Mouse (Mus musculus): ENCODE data around the gene Sugct. TPM values are rescaled to one million over a fixed set of nuclear protein-coding genes. Genes with fewer than 3 reads are reported as not detected.

Gene Sugct
- polyA plus RNA-seq, 1 experiment from 2014 or later = 2.1 TPM

DNA sequence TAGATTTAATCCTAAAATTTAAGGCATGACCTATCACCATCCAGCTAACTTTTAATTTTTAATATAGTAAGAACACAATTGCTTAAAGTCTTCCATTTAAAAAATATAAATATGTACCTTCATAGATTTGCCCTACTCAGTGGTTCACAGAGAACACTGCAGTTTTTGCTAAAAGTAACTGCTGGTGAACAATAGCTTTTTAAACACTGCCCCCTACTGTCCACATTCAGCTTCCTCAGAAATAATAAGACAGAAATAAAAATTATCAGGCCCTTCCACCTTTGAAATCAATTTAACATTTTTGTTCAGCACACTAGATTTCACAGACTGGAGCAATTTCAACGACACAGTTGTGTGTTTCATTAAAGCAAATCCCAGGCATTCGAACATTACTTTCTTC, 53.1 kb downstream of the Sugct start:
- no peak for ATAC-seq (ENCODE audit: low FRiP score, low TSS enrichment)
- H3K4me3 ChIP-seq (replicated peaks; ENCODE audit: low read depth, low read length) = no peak overlapping the region
- WGBS = 53% methylated on average over 2 of the region's 2 CpGs
- no peak overlapping the region for H3K27ac ChIP-seq (replicated peaks; ENCODE audit: low read depth, low read length)
- H3K27me3 ChIP-seq (ENCODE audit: control insufficient read depth, insufficient read depth, low read length) = no peaks in the 10 kb centered on the region
- no peaks in the 10 kb centered on the region for H3K36me3 ChIP-seq (ENCODE audit: control insufficient read depth, insufficient read depth, low read length)
- H3K9ac ChIP-seq (replicated peaks; ENCODE audit: low read length) = no peak overlapping the region
- H3K4me2 ChIP-seq (ENCODE audit: low read length) = no peak overlapping the region
- no peaks in the 10 kb centered on the region for H3K4me1 ChIP-seq (ENCODE audit: control insufficient read depth, insufficient read depth, low read length)
- DNase-seq = peak; percentile 51
- H3K9me3 ChIP-seq (ENCODE audit: control insufficient read depth, low read length) = no peaks in the 10 kb centered on the region

DNA sequence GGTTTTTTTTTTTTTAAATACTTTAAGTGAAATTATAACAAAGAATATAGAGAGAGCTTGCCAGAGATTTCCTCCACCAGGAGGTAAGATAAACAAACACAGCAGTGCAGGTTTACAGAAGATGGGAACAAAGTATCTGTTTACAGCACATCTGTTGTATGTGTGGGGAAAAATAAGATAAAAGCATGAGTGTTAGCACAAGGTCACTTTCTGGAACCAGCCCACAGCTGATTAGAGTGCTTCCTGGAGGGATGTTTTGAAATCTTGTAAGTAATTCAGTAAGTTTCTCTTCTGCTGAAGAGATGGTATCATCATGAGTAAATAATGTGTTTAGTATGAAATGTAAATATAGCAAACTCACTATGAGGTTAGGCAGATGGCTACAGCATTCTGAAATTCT, 57.3 kb downstream of the Sugct start:
- no peaks in the 10 kb centered on the region for H3K9me3 ChIP-seq (ENCODE audit: control insufficient read depth, low read length)
- ATAC-seq (ENCODE audit: low FRiP score, low TSS enrichment) (no peak), DNase-seq (no peak)
- H3K36me3 ChIP-seq (ENCODE audit: control insufficient read depth, insufficient read depth, low read length) = no peaks in the 10 kb centered on the region
- no peaks in the 10 kb centered on the region for H3K27me3 ChIP-seq (ENCODE audit: control insufficient read depth, insufficient read depth, low read length)
- H3K4me2 ChIP-seq (ENCODE audit: low read length) = no peak overlapping the region
- H3K4me1 ChIP-seq (ENCODE audit: control insufficient read depth, insufficient read depth, low read length) = no peaks in the 10 kb centered on the region
- no peak overlapping the region for H3K4me3 ChIP-seq (replicated peaks; ENCODE audit: low read depth, low read length)
- no peak overlapping the region for H3K27ac ChIP-seq (replicated peaks; ENCODE audit: low read depth, low read length)
- H3K9ac ChIP-seq (replicated peaks; ENCODE audit: low read length) = no peak overlapping the region

DNA sequence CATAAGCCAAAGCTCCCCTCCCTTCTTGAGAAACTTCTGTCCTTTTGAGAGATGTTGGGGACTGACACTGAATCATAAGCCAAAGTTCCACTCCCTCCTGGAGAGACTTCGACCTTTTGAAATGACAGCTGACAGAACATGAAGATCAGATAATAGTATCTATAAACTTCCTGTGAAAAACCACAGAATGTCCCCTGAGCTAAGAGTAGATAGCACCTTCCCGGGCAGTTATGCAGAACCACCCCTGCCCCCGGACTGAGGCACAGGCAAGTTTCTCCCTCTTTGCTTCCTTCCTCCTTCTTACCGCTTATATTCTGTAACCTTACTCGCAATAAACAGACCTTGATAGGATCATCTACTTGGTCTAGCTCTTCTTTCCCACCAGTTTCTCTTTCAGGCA, 68.2 kb downstream of the Sugct start:
- Histone ChIP-seq H3K9me3 (ENCODE audit: control insufficient read depth, low read length) (no peaks in the 10 kb centered on the region), H3K27ac (replicated peaks; ENCODE audit: low read depth, low read length) (no peak overlapping the region), H3K4me2 (ENCODE audit: low read length) (no peak overlapping the region), H3K36me3 (ENCODE audit: control insufficient read depth, insufficient read depth, low read length) (no peaks in the 10 kb centered on the region), H3K4me1 (ENCODE audit: control insufficient read depth, insufficient read depth, low read length) (no peaks in the 10 kb centered on the region), H3K27me3 (ENCODE audit: control insufficient read depth, insufficient read depth, low read length) (no peaks in the 10 kb centered on the region), H3K9ac (replicated peaks; ENCODE audit: low read length) (no peak overlapping the region), H3K4me3 (replicated peaks; ENCODE audit: low read depth, low read length) (no peak overlapping the region)
- 97% methylated on average over 5 of the region's 5 CpGs for WGBS
- no peak for ATAC-seq (ENCODE audit: low FRiP score, low TSS enrichment)
- no peak for DNase-seq

DNA sequence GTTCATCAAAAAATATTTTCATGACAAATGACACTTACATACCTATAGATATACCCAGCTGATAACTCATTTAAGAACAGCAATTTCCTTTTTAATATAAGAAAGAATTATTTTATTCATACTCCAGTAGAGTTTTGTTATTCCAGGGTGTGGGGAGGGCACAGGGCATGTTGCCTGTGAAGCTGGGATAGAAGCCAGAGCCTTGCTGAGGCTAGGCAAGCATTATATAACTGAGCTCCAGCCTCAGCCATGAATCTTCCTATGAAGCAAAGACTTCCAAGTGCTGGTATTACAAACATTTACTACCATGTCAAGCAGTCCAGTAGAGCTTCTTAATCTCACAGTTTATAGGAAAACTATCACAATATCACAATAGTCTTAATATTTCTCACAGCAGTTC, 70.4 kb downstream of the Sugct start:
- H3K36me3 ChIP-seq (ENCODE audit: control insufficient read depth, insufficient read depth, low read length) = no peaks in the 10 kb centered on the region
- H3K27ac ChIP-seq (replicated peaks; ENCODE audit: low read depth, low read length) = no peak overlapping the region
- no peaks in the 10 kb centered on the region for H3K4me1 ChIP-seq (ENCODE audit: control insufficient read depth, insufficient read depth, low read length)
- no peak overlapping the region for H3K9ac ChIP-seq (replicated peaks; ENCODE audit: low read length)
- no peaks in the 10 kb centered on the region for H3K9me3 ChIP-seq (ENCODE audit: control insufficient read depth, low read length)
- H3K27me3 ChIP-seq (ENCODE audit: control insufficient read depth, insufficient read depth, low read length) = no peaks in the 10 kb centered on the region
- no peak for DNase-seq
- H3K4me3 ChIP-seq (replicated peaks; ENCODE audit: low read depth, low read length) = no peak overlapping the region
- H3K4me2 ChIP-seq (ENCODE audit: low read length) = no peak overlapping the region
- ATAC-seq (ENCODE audit: low FRiP score, low TSS enrichment) = no peak

DNA sequence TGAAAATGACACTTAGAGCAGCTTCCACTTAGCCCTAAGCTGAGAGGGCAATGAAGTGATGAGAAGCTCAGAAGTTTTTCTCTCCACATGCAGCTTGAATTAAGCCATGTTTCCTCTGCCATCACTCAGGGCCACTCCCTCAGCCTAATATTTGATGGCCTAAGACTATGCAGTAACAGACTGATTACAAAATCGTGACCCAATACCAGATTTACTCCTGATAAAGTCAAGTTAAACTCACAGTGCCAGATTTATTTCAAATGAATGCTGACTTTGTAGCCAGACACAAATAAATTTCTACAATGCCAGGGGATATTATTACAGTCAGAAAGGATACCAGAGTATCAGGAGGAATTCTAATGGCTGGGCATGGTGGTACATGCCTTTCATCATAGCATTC, 89.1 kb downstream of the Sugct start:
- ATAC-seq (ENCODE audit: low FRiP score, low TSS enrichment) = no peak
- Histone ChIP-seq H3K4me3 (replicated peaks; ENCODE audit: low read depth, low read length) (no peak overlapping the region), H3K9me3 (ENCODE audit: control insufficient read depth, low read length) (no peaks in the 10 kb centered on the region), H3K27me3 (ENCODE audit: control insufficient read depth, insufficient read depth, low read length) (no peaks in the 10 kb centered on the region), H3K9ac (replicated peaks; ENCODE audit: low read length) (no peak overlapping the region), H3K27ac (replicated peaks; ENCODE audit: low read depth, low read length) (no peak overlapping the region), H3K4me1 (ENCODE audit: control insufficient read depth, insufficient read depth, low read length) (no peaks in the 10 kb centered on the region), H3K36me3 (ENCODE audit: control insufficient read depth, insufficient read depth, low read length) (no peaks in the 10 kb centered on the region), H3K4me2 (ENCODE audit: low read length) (no peak overlapping the region)
- WGBS = 81% methylated on average over 1 of the region's 1 CpGs
- DNase-seq = no peak

DNA sequence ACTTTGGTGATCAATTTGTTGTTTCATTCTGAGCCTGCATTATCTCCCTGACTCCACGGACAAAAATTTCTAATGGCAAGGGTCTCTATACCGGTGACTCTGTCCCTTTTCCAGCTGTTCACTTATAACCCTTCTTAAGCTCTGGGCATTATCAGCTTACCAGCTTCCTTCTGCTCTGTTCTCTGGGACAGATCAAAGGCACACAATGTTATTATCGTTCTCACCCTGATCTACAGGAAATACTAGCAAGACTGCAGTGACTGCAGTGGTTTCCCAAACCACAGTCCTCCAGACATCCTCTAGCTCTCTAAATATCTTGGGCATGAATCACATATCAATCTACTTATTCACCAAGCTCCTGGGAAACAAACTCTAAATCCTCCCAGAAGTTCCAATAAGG, 90.7 kb downstream of the Sugct start:
- ATAC-seq (ENCODE audit: low FRiP score, low TSS enrichment) (no peak), DNase-seq (no peak)
- H3K4me2 ChIP-seq (ENCODE audit: low read length) = no peak overlapping the region
- no peak overlapping the region for H3K9ac ChIP-seq (replicated peaks; ENCODE audit: low read length)
- H3K27ac ChIP-seq (replicated peaks; ENCODE audit: low read depth, low read length) = no peak overlapping the region
- no peaks in the 10 kb centered on the region for H3K4me1 ChIP-seq (ENCODE audit: control insufficient read depth, insufficient read depth, low read length)
- H3K9me3 ChIP-seq (ENCODE audit: control insufficient read depth, low read length) = no peaks in the 10 kb centered on the region
- H3K4me3 ChIP-seq (replicated peaks; ENCODE audit: low read depth, low read length) = no peak overlapping the region
- no peaks in the 10 kb centered on the region for H3K36me3 ChIP-seq (ENCODE audit: control insufficient read depth, insufficient read depth, low read length)
- no peaks in the 10 kb centered on the region for H3K27me3 ChIP-seq (ENCODE audit: control insufficient read depth, insufficient read depth, low read length)
- WGBS = 69% methylated on average over 3 of the region's 3 CpGs

DNA sequence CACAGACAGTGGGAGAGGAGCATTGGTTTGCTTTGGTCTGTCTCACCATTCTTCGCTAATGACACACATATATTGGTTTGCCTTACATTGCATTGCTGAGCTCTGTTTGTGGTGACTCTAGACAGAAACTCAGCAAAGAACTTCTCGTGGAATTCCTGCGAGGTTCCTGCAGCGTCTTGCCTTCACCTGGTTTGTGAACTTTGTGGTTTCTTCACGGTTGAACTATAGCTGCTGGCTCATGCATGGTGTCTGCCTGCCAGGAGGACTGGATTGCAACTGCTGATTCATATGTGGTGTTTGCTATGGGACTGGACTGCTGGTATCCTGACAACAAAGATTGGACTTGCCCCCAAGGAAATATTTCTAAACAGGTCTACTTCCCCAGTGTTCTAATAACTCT, 91.6 kb downstream of the Sugct start:
- Histone ChIP-seq H3K9me3 (ENCODE audit: control insufficient read depth, low read length) (no peaks in the 10 kb centered on the region), H3K27me3 (ENCODE audit: control insufficient read depth, insufficient read depth, low read length) (no peaks in the 10 kb centered on the region), H3K4me2 (ENCODE audit: low read length) (no peak overlapping the region), H3K9ac (replicated peaks; ENCODE audit: low read length) (no peak overlapping the region), H3K4me3 (replicated peaks; ENCODE audit: low read depth, low read length) (no peak overlapping the region), H3K36me3 (ENCODE audit: control insufficient read depth, insufficient read depth, low read length) (no peaks in the 10 kb centered on the region), H3K27ac (replicated peaks; ENCODE audit: low read depth, low read length) (no peak overlapping the region), H3K4me1 (ENCODE audit: control insufficient read depth, insufficient read depth, low read length) (no peaks in the 10 kb centered on the region)
- DNase-seq (no peak), ATAC-seq (ENCODE audit: low FRiP score, low TSS enrichment) (no peak)
- 93% methylated on average over 5 of the region's 5 CpGs for WGBS

DNA sequence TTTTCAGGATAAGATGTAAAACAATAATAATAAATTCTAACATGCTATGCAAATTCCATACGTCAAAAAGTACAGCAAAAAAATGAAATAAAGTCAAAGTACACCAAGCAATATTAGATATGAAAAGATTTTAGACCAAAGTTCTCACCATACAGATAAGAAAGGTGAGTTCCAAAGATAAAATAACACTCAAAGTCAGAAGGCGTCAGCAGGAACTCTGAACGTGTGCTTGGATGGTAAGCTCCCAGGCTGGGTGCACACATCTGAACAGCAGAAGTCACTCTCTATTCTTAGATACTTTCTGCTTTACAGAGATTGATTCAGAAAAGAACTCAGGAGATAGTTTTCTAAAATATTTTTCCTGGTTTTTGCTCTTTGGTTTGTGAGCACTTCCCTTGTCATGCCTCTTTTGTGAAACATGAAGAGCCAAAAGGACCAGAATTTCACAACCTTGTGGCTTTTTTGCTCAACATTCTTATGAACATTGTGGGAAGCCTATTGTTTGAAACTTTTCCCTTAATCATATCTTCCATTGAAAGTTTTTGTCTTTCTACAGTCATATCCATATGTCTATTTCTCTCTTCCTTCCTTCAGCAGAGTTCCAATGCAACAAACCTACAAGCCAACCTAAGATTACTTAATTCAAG, 110.0 kb downstream of the Sugct start:
- Histone ChIP-seq H3K9me3 (ENCODE audit: control insufficient read depth, low read length) (no peaks in the 10 kb centered on the region), H3K36me3 (ENCODE audit: control insufficient read depth, insufficient read depth, low read length) (no peaks in the 10 kb centered on the region), H3K4me3 (replicated peaks; ENCODE audit: low read depth, low read length) (no peak overlapping the region), H3K9ac (replicated peaks; ENCODE audit: low read length) (no peak overlapping the region), H3K4me2 (ENCODE audit: low read length) (no peak overlapping the region), H3K27ac (replicated peaks; ENCODE audit: low read depth, low read length) (no peak overlapping the region), H3K4me1 (ENCODE audit: control insufficient read depth, insufficient read depth, low read length) (no peaks in the 10 kb centered on the region), H3K27me3 (ENCODE audit: control insufficient read depth, insufficient read depth, low read length) (no peaks in the 10 kb centered on the region)
- ATAC-seq (ENCODE audit: low FRiP score, low TSS enrichment) (no peak), DNase-seq (no peak)
- WGBS = 56% methylated on average over 3 of the region's 3 CpGs

DNA sequence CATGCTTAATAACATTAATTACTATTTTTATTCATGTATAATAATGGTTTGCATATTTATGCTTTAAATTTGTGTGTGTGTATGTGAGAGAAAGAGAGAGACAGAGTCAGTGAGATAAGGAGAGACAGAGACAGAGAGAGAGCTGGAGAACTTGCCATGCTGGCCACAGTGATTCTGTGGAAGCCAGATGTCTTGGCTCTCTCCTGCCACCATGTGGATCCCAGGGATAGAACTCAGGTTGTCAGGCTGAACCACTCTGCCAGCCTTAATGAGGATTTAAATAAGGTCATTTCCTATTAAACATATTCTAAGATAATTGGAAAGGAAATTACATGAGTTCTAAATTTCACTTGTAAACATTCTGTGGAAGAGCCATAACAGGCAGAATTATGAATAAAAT, 110.5 kb downstream of the Sugct start:
- no peak overlapping the region for H3K27ac ChIP-seq (replicated peaks; ENCODE audit: low read depth, low read length)
- H3K9me3 ChIP-seq (ENCODE audit: control insufficient read depth, low read length) = no peaks in the 10 kb centered on the region
- H3K36me3 ChIP-seq (ENCODE audit: control insufficient read depth, insufficient read depth, low read length) = no peaks in the 10 kb centered on the region
- ATAC-seq (ENCODE audit: low FRiP score, low TSS enrichment) = peak; percentile 72; the same call in 1 of the 2 replicates
- peak; percentile 61 for DNase-seq
- no peaks in the 10 kb centered on the region for H3K27me3 ChIP-seq (ENCODE audit: control insufficient read depth, insufficient read depth, low read length)
- no peak overlapping the region for H3K4me2 ChIP-seq (ENCODE audit: low read length)
- no peak overlapping the region for H3K4me3 ChIP-seq (replicated peaks; ENCODE audit: low read depth, low read length)
- no peak overlapping the region for H3K9ac ChIP-seq (replicated peaks; ENCODE audit: low read length)
- no peaks in the 10 kb centered on the region for H3K4me1 ChIP-seq (ENCODE audit: control insufficient read depth, insufficient read depth, low read length)

Measured in midbrain, embryonic 14.5 days (tissue).